Mouse (Mus musculus): Measurements from ENCODE around the gene Zfp811.

DNA sequence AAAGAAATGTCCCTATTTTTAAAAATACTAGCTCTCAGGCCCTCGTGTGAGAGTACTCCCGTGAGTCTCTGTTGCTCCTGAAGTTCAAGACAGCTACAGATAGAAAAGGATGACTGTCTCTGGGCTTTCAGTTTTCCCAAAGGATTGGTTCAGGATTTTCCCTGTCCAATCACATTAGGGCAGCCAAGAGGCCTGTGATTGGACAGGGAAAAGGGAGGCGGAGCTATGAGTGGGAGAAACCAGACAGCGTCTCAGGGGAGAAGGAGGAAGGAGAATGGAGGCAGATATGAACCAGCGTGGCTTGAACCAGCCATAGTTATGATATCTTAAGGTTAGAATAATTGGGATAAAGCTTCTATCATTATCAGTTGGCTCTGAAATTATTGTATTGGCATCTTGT lies 59.1 kb downstream of the Zfp811 start:
- no peak for TF ChIP-seq CTCF (conservative IDR thresholded peaks at IDR 0.05; ENCODE audit: low read length)
- TF ChIP-seq POU5F1 (IDR thresholded peaks at IDR 0.05; ENCODE audit: borderline replicate concordance, low read length): no peak

All from E14TG2a.4 (cell line).